Mouse (Mus musculus): ENCODE results near the gene Utp15. TPM values are rescaled to one million over a fixed set of nuclear protein-coding genes. Genes with fewer than 3 reads are reported as not detected.

The Utp15 gene
- total RNA-seq, 4 experiments from 2014 or later, result 19.8 to 24.6 (median 22.1) TPM

DNA sequence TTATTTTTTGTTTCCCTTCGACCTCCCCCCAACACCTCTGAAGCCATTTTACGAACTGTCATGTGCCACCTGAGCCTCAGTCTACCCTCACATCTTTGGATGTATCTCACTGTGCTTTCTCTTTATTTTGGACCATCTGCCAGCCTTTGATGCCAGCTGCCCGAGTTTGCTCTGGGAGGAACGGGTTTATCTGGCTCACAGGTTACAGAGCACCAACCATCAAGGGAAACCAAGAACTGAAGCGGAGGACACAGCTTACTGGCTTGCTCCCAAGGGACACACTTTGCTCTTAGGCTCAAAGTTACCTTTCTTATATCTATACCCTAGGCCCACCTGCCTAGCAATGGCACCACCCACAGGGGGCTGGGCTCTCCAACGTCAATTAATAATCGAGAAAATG lies 17.5 kb downstream of the Utp15 start:
- no peak for DNase-seq

DNA sequence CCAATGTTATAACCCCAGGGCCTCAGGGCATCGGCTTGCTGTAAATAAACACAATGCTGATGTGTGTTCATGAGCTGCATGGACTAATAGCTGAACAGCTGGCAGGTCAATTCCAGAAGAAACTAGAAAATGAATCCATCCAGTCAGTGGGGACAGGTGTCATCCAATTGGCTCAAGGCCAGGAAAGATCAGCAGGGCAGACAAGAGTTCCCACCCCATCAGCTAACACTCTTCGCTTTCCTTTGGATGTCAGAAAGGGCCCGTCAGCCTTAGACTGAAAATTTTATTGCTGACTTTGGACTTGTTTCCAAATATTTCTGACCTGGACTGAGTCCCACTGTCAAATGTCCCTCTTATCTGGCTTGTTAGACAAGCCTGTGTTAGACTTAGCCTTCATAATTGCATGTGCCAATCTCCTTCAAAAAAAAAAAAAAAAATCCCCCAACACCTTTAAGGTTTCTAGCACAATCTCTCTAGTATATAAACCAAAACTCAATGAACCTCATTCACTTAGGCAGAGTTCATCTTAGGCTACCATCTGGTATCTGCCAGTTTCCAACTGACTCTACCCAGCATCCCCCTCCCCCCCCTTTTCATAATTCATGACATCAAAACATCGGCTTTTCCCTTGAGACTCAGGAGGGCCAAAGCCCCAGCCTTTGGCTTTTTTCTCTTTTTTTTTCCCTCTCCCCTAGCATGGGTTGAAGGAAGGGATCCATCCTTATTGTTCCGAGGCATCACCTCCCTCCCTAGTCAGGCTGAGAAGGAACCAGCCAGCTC lies 18.1 kb downstream of the Utp15 start:
- DNase-seq, result no peak

GRCm38 (mm10) chr13:98241531-98242282 lies 21.1 kb downstream of the Utp15 start:
- peak; percentile 62 for DNase-seq

- peak; percentile 26 for DNase-seq
These were observed 22.7 kb downstream of the Utp15 start for GRCm38 (mm10) chr13:98239978-98240641.

DNA sequence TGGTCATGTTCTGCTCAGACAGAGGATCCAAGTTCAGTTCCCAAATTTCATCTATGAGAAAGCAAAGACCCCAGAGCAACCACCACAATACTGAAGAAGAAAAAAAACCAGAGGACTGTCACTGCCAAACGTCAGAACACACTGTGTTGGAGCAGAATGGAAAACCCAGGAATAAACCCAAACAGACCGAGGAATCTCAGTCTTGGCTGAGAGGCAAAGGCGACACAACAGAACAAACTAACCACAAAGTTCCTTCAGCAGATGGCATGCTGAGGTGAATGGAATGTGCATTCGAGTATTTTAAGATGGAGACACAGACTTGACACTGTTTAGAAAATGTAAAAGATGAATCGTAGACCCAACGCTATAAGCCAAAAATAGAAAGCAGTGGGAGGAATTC lies 27.4 kb downstream of the Utp15 start:
- DNase-seq, result no peak

DNA sequence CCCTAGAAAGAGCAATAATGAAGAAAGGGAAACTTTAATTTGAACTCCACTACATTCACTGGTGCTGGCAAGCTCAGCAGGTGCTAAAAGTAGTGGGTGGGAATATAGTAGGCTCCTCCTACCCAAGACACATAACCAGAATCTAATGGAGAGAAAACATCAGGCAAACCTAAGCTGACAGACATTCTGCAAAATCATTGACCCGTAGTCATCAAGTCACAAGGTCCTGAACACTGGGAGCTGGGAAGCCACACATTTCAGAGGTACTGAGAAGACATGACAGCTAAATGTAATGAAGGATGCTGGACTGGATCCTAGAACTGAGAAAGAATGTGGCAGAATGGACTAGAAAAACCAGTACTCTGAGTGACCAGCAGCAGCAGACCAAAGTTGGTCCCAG lies 32.3 kb downstream of the Utp15 start:
- DNase-seq, result no peak

DNA sequence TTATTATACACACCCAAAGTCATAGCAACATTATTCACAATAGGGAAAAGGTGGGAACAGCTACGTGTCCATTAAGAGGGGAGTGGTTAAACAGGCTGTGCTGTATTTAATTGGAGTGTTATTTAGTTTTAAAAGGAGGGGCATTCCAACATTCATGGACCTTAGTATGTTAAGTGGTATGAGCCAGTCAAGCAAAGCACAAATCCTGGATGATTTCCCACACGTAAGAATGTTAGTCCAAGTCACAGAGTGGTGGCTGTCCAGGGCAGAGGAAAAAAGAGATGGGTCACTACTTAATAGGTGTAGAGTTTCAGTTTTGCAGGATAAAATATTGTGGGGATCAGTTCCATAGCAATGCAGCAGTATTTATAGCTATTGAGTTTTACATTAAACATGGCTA lies 36.6 kb downstream of the Utp15 start:
- no peak for DNase-seq

- no peak for DNase-seq
These were observed 40.0 kb downstream of the Utp15 start for GRCm38 (mm10) chr13:98222848-98223247.

GRCm38 (mm10) chr13:98210137-98210536 lies 52.7 kb downstream of the Utp15 start:
- no peak for DNase-seq

GRCm38 (mm10) chr13:98208842-98209241 lies 54.0 kb downstream of the Utp15 start:
- DNase-seq, result no peak

GRCm38 (mm10) chr13:98206546-98206870 lies 56.3 kb downstream of the Utp15 start:
- DNase-seq, result no peak

- peak; percentile 60 for DNase-seq
These were observed 56.9 kb downstream of the Utp15 start, which contains the start of gene Arhgef28 for GRCm38 (mm10) chr13:98205771-98206545. Arhgef28 (minus strand) TSS chr13:98206439.

DNA sequence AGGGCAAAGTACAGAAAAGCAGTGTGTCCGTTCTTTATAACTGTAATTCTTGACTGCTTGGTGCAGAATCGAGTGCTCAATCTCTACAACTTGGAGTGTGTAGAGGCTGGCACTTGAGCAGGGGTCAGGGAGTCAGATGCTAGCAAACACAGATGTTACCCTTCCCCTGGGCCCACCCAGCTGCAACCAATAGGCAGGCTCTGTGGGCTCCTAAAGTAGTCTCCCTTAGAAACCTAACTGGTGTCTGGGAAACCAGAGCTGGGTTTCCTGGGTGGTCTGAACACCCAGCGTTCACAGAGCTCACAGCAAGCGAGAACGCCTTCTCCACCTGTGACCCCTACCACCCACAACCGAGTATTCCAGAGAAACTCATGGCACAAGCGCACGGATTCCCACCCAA lies 57.7 kb downstream of the Utp15 start:
- DNase-seq, result no peak

DNA sequence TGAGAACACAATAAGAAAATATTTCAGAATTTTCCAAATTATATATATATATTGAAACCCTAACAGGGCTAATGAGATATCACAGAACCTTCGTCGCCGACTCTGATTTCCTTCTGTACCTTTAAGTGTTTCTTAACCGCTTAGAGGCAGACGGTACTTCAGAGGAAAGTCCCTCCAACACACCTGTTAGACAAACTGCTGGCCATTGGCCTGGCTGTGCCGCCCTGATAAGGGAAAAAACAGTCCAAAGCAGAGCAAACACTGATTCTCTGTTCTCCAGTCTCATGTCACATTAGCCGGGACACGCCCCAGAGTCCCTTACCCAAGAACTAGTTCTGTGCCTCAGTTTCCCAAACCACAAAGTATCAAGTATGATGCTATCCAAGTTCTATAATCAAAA lies 58.5 kb downstream of the Utp15 start:
- no peak for DNase-seq

DNA sequence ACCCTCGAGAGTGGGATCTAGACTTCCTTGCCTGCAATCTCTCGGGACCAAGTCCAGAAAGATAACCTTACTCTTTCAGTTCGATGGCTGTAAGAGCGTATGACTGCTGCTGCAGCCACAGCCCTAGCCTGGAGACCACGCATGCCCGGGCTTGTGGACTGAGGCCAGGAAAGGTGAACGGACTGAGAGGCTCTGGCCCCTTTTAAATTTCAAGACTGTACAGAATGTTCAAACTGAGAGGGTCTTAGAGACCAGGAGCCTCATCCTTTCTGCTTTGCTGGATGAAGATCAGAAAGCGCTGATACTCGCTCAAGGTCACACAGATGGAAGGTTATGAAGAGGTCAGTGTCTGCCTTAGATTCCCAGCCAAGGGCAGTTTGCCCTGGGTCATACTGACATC lies 61.4 kb downstream of the Utp15 start:
- peak; percentile 15 for DNase-seq

Other genes with a start within 250 kb of the Utp15 start
- gene Arhgef28, start 56.6 kb downstream of the Utp15 start, total RNA-seq (2022), result 10 to 100 TPM; 15.1 to 41.9 (median 31.5) TPM
- 10 to 100 TPM; 24.0 to 34.5 (median 28.7) TPM for gene Ankra2, start within 50 bp of the Utp15 start, total RNA-seq (2022)
- not detected for gene Gm21976, start 16.8 kb upstream of the Utp15 start, total RNA-seq (2022)
- gene Btf3, start 54.0 kb upstream of the Utp15 start, total RNA-seq (2022), result 100 to 1,000 TPM; 278 to 323 (median 310) TPM
- 1 to 10 TPM in 3 of 4 experiments, under 1 TPM in 1; 0.96 to 1.8 (median 1.4) TPM for gene Foxd1, start 91.2 kb upstream of the Utp15 start, total RNA-seq (2022)
- gene Gm10320, start 229.0 kb upstream of the Utp15 start, total RNA-seq (2022), result under 1 TPM in 2 of 4 experiments, not detected in 2; 0.65 to 0.80 TPM